Mouse (Mus musculus) c-Kit-negative CD71-positive TER-119-positive erythroid progenitor cells, embryonic 14.5 days (primary cell): ENCODE results near the gene Lcp2.
"Not testable (repeated sequence)": the region's sequence is repeated elsewhere in the genome, so short reads cannot be mapped to it uniquely, and the experiment has no call there.

Source experiments
- DNase-seq: peaks from one replicate; pipeline ENCODE4 v3.0.0-alpha.2; 2013; ENCODE audit warnings: low read depth, low spot score

The Lcp2 gene

GRCm38 (mm10) chr11:34086164-34086751 lies 39.5 kb downstream of the Lcp2 start:
- no peak for DNase-seq

DNA sequence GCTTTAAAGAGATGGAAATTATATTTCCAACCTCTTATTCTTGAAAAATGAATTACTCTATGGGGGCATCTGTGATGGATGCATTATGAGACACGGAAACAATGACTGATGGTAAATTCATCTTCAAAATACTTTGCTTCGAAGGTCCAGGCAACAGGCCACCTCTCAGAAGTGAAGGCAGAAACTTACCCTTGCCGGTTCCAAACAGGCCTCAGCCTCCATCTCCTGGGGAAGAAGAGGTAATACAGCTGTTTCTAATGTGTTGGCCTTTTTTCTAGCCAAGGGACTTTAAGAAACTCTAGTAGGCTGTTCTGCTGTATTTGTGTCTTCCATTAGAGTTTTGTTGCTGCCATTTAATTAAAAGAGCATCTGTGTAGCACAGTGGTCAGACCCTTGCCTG lies 40.3 kb downstream of the Lcp2 start:
- DNase-seq = no peak

- no peak for DNase-seq
Measured at GRCm38 (mm10) chr11:34098422-34098821, 51.7 kb downstream of the Lcp2 start, which contains the start of gene 4930469K13Rik. Gene 4930469K13Rik (minus strand): TSS chr11:34098554.

- no peak for DNase-seq
Measured at GRCm38 (mm10) chr11:34101827-34102226, 55.1 kb downstream of the Lcp2 start.

DNA sequence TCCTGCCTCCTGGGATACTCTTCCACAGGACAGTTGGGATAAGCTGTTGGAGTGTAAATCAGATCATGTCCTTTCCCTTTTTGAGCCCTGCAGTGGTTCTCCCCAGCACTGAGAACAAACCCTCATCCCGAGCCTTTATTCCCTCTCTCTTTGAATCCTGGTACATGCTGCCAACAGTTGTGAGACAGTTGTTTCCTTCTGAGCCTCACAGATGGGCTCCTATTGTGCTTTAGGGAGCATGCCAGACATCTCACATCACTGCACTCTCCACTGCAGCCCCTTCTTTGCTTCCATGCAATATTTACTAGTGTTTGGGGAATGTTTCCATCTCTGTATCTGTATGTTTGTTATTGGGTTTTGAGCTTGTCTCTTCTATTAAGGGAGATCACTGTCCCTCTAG lies 58.2 kb downstream of the Lcp2 start:
- DNase-seq = no peak

- no peak for DNase-seq
Measured at GRCm38 (mm10) chr11:34109260-34109659, 62.5 kb downstream of the Lcp2 start.

DNA sequence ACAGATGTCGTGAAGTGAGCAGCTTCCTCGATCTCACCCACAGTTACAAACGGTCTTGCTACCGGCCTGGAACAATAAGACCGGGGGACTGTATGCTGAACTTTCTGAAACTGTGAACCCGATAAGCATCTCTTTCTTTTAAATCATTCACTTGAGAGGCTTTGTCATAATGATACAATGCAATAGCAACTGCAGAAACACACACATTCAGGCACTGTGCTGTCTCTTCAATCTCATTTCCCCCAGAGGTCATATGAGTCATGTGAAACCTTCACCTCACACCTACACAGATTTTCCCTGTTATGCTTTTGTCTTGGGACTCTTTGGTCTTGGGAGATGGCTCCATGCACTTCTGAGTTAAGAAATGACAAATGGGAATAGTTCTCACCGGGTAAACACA lies 65.2 kb downstream of the Lcp2 start:
- DNase-seq = no peak

- DNase-seq = no peak
Measured at GRCm38 (mm10) chr11:34112781-34113380, 66.2 kb downstream of the Lcp2 start.

DNA sequence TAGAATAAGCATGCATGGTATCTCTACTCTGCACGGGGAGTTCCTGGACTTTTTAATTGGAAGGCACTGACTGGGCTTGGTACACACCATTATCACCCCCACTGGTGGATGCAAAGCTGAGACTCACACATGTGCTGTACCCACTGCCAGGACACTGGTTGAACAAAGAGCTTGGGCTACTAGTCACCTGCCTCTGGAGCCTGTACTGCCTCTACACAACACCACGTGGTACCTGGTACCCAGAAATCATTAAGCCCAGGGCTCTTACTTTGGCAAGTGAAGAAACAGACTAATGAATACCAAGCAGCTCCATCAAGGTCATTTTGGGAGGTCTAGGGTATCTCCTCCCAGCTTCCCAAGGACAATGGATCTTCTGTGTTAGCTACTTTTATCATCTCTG lies 67.0 kb downstream of the Lcp2 start:
- DNase-seq = no peak

DNA sequence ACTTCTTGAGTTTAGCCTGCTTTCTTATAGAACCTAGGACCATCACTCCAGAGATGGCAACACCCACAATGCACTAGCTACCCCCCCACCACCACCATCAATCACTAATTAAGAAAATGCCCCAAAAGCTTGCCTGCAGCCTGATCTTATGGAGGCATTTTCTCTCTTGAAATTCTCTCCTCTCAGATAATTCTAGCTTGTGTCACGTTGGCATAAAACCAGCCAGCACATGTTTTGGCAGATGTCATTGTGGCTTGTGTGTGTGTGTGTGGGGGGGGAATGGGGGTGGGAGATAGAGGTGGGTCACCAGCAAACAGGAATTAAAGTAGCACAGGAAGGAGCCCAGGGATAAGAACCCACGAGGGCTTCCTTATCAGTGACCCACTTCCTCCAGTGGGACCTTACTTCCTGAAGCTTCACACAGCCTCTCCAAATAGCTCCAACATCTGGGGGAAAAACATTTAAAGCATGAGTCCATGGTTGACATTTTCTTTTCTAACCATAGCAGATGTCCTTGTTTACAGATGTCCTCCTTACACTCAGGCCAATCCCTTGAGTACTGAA lies 69.9 kb downstream of the Lcp2 start:
- DNase-seq = no peak

DNA sequence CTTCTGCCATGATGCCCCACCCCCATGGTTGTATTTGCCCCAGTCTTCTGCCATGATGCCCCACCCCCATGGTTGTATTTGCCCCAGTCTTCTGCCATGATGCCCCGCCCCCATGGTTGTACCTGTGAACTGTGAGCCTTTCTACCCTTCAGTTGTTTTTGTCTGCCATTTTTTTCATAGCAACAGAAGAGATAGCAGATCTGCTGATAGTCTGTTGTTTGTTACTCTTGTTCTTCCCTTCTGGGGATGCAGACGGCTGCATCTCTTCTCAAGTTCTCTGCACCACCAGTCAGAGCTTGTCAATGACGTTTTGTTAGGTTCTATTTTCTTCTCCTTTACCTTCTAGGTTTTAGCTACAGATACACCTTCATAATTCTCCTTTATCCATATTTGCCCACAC lies 70.9 kb downstream of the Lcp2 start:
- DNase-seq = no peak

DNA sequence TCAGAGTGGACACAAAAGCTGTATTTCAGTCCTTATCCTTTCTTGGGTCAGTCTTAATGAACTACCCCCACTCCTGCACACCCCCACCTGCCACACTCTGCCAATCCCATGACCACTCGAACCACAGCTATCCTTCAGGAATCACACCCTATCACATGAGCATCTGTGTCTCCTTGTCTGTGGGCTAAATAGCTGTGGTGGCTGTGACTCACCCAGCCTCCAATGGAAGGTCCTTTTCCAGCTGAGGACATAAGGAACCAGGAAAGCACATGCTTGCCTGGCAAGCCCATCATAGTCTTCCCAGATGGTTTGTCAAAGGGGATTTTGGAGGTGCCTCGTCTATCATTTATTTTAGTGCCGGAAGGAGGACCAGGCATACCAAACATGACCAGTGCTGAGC lies 71.6 kb downstream of the Lcp2 start:
- DNase-seq = no peak

- no peak for DNase-seq
Measured at GRCm38 (mm10) chr11:34123147-34123546, 76.4 kb downstream of the Lcp2 start.

DNA sequence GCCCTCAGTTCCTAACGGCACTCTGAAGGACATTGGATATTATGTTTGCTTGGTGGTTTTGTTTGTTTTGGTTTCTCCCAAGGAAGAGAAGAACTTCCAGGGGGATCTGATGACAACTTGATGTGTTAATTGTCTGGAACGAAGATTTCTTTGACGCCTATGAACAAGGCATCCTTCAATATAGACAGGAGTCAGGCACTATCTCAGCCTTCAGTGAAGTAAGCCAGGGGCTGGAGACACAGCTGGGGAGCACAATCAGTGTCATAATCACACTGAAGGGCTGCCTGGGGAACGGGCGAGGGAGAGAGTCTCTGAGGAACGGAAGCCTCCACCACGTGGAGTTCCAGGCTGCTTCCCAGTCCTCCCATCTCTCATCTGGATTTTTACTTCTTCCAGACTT lies 78.1 kb downstream of the Lcp2 start:
- DNase-seq = no peak

DNA sequence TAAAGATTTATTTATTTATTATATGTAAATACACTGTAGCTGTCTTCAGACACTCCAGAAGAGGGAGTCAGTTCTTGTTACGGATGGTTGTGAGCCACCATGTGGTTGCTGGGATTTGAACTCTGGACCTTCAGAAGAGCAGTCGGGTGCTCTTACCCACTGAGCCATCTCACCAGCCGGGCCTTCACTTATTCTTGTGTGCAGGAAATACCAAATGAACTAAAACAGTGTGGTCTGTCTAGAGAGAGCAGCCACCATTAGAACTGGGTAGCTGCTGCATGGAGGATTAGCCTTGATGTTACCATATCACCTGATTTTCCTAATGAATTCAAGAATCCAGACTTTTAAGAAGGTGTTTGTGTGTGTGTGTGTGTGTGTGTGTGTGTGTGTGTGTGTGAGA lies 79.0 kb downstream of the Lcp2 start:
- not testable (repeated sequence) for DNase-seq

DNA sequence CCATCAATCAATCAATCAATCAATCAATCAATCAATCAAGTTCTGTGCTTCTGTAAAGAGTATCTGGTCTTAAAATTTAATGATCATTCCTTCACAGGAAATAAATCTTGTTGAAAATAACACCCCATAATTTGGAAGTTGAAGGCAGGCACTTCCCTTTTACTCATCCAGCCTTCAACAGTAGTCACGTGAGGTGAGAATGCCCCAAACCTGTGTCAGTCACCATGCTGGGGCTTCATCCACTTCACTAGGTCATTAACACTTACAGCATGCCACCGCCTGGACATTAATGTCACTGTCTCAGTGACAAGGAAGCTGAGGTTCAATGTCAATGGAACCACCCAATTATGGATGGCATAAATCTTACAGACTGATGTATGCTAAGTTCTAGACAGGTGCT lies 81.7 kb downstream of the Lcp2 start:
- DNase-seq = no peak

- DNase-seq = no peak
Measured at GRCm38 (mm10) chr11:34139296-34139695, 92.6 kb downstream of the Lcp2 start.
